ENCODE assay signal across 15 mouse cellular contexts in genomic region chr11:114879666-114880065, GRCm38 (mm10). TPM values are rescaled to one million over a fixed set of nuclear protein-coding genes. Genes with fewer than 3 reads are reported as not detected.
DNase-seq lines count a peak whose midpoint lies in the region; ATAC-seq lines count a peak whose summit lies in the region.
"Had no signal": no experiment of that assay in that cellular context is flagged by ENCODE, and none has a peak within 500 bp of the region (broad histone marks: within the 10 kb centered on the region; RNA-seq: fewer than 3 reads in every experiment).

No protein-coding gene starts in this region.

- H3K4me3 ChIP-seq in brown adipose tissue, adult 24 weeks (ENCODE audit: insufficient read depth, low read depth, low read length), result no peak overlapping the region
- H3K4me3 ChIP-seq: kidney, embryonic 15.5 days; limb, embryonic 15.5 days; midbrain, embryonic 13.5 days had no signal

- DNase-seq in left cerebral cortex, postnatal 14 days (ENCODE audit: low spot score in 2 of 2), result peak; percentile 23 to 26
- no peak for DNase-seq in left cerebral cortex, adult 18-20 months (ENCODE audit: low spot score in 2 of 2)
- peak; percentile 86 for DNase-seq in A20 (ENCODE audit: low read depth, low spot score)
- no peak for DNase-seq in yolk sac, embryonic 10.5 days (ENCODE audit: low spot score)
- DNase-seq in retina, embryonic 14.5 days (ENCODE audit: low spot score), result no peak
- DNase-seq: adrenal gland, postnatal 14 days; cerebellum, adult 11 months; retina, postnatal 1 day had no signal

- H3K27ac ChIP-seq in brown adipose tissue, adult 24 weeks (replicated peaks; ENCODE audit: low read depth, low read length), result 0 out of 2 replicates have a peak overlapping the region, but pooled peaks have one; percentile 30
- H3K27ac ChIP-seq: kidney, embryonic 15.5 days; limb, embryonic 15.5 days; midbrain, embryonic 13.5 days had no signal

- ATAC-seq in megakaryocyte progenitor cell, adult 5-6 weeks (replicated peaks; ENCODE audit: poor library complexity), result peak; percentile 76
- ATAC-seq: midbrain, embryonic 13.5 days had no signal

- intact Hi-C loops in left cerebral cortex, postnatal 14 days (cut with DNase I), result loop anchor here (2.0 kb wide), 1 partner anchor 29 kb away; no protein-coding TSS in a partner anchor

- peaks cover 5% of the 10 kb centered on the region; the same call in 1 of the 2 replicates for H3K4me1 ChIP-seq in brown adipose tissue, adult 24 weeks (ENCODE audit: control insufficient read depth, insufficient read depth, insufficient read length, low read length)

RNA-seq across cellular contexts. Expression of gene Cd300a, which starts 10.2 kb away (rescaled TPM):
- under 1 TPM; 0.51 to 0.68 TPM for total RNA-seq in left cerebral cortex, postnatal 14 days (2021)
- under 1 TPM; 0.65 to 0.80 TPM for total RNA-seq in left cerebral cortex, adult 18-20 months (2021)
- 0.58 and 1.1 TPM in 2 replicates for polyA plus RNA-seq in brown adipose tissue, adult 24 weeks (2012; ENCODE audit: insufficient read depth, insufficient read length, missing spikeins)
- 7.7 and 8.9 TPM in 2 replicates for total RNA-seq in megakaryocyte progenitor cell, adult 5-6 weeks (2015)
- 14.2 and 29.7 TPM in 2 replicates for total RNA-seq in megakaryocyte progenitor cell, adult 5-6 weeks (2017)

RNA-seq across cellular contexts. Expression of gene Gprc5c, which starts 28.7 kb away (rescaled TPM):
- total RNA-seq in left cerebral cortex, postnatal 14 days (2021), result 1 to 10 TPM; 4.0 to 4.6 TPM
- 1 to 10 TPM; 4.3 to 6.5 TPM for total RNA-seq in left cerebral cortex, adult 18-20 months (2021)
- polyA plus RNA-seq in brown adipose tissue, adult 24 weeks (2012; ENCODE audit: insufficient read depth, insufficient read length, missing spikeins), result 5.4 and 8.4 TPM in 2 replicates
- not detected in 2 replicates for total RNA-seq in megakaryocyte progenitor cell, adult 5-6 weeks (2015)
- 0.67 TPM in 1 of 2 replicates, not detected in the other for total RNA-seq in megakaryocyte progenitor cell, adult 5-6 weeks (2017)
- total RNA-seq: CH12.LX had no signal

RNA-seq across cellular contexts. Expression of gene Cd300lb, which starts 54.5 kb away (rescaled TPM):
- total RNA-seq in left cerebral cortex, postnatal 14 days (2021), result not detected
- not detected for total RNA-seq in left cerebral cortex, adult 18-20 months (2021)
- polyA plus RNA-seq in brown adipose tissue, adult 24 weeks (2012; ENCODE audit: insufficient read depth, insufficient read length, missing spikeins), result 0.58 and 1.1 TPM in 2 replicates
- total RNA-seq in megakaryocyte progenitor cell, adult 5-6 weeks (2015), result 18.8 and 25.5 TPM in 2 replicates
- total RNA-seq in megakaryocyte progenitor cell, adult 5-6 weeks (2017), result 12.1 and 15.6 TPM in 2 replicates
- total RNA-seq: CH12.LX; layer of hippocampus, postnatal 25 days had no signal

Comparison
In these comparisons a context has a peak if more than half of its experiments do, and no peak if none do; other contexts are left out.
1. DNase-seq: peak in left cerebral cortex, postnatal 14 days (2 of 2) and A20 (single experiment); none in left cerebral cortex, adult 18-20 months (0 of 2), yolk sac, embryonic 10.5 days (single experiment) and retina, embryonic 14.5 days (single experiment).
2. RNA of gene Cd300a, which starts 10.2 kb away (total RNA-seq): 7.7 to 29.7 TPM in megakaryocyte progenitor cell, adult 5-6 weeks; 0.65 to 0.80 TPM in left cerebral cortex, adult 18-20 months and 0.51 to 0.68 TPM in left cerebral cortex, postnatal 14 days; every median in the first group is over 4 times any median in the second.
3. RNA of gene Cd300lb, which starts 54.5 kb away (total RNA-seq): 12.1 to 25.5 TPM in megakaryocyte progenitor cell, adult 5-6 weeks; not detected in left cerebral cortex, adult 18-20 months and not detected in left cerebral cortex, postnatal 14 days; every median in the first group is over 10 times any median in the second.